Mouse (Mus musculus) urinary bladder, postnatal 10 days (tissue): ENCODE data around the gene Rreb1.

Experiments used
- DNase-seq: peaks from one replicate; pipeline ENCODE4 v3.0.0; 2022; ENCODE audit warnings: low spot score

The Rreb1 gene

GRCm38 (mm10) chr13:37876836-37877235 is 98.6 kb downstream of the Rreb1 start:
- DNase-seq = no peak

DNA sequence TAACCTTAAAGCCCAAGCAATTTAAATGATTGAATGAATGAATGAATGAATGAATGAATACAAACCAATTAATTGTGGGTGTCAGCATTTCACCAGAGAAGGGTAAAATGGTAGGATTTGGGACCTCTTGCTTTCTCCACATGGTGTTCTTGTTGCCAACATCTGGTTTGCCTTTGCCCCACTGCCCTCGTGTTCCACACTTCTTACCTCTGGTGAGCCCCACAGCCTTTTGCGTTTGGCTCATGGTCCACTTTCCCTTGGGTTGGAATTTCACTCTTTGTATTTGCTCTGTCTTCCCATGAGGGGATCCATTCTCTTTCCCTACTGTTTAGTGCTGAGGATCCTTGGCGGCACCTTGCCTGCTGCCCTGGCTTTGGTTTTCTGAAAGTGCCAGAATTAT is 99.0 kb downstream of the Rreb1 start:
- no peak for DNase-seq

DNA sequence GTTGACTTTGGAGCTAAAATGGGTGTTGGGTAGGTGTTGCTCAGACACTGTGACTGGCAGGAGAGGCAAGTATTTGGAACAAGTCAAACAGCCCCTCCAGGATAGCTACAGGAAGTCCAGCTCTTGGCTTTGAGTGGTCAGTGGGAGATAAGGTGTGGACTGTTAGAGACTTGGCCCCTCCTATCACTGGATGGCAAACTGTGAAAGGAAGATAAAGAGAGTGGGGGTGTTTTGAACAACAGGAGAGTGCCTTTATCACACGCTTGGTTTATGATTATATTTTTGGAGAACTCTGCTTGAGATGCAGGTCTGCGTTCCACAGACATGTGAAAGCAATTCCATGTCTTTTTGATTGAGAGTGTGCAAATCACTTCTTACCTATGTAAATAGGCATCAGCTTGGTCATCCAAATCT is 100.7 kb downstream of the Rreb1 start:
- no peak for DNase-seq

DNA sequence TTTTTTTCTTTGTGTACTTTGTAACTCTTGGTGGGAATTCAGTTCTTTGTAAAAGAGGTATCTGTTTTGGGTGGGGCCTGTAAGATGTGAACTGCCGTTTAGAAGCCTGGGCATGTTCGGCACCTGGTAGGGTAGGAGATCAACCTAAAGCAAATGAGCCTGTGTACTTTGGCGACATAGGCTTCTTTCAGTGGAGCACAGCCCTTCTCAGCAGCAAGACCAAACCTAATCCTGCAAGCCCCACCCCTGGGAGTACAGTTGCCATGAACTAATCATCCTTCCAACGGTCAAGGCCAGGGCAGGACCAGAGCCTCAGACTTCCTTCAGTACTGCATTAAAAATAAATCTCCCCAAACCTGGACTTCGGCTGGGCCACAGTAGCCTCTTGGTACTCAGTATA is 101.4 kb downstream of the Rreb1 start:
- DNase-seq = no peak

GRCm38 (mm10) chr13:37880035-37880434 is 101.8 kb downstream of the Rreb1 start:
- no peak for DNase-seq

- DNase-seq = no peak
These were observed 102.5 kb downstream of the Rreb1 start for GRCm38 (mm10) chr13:37880581-37881130.

DNA sequence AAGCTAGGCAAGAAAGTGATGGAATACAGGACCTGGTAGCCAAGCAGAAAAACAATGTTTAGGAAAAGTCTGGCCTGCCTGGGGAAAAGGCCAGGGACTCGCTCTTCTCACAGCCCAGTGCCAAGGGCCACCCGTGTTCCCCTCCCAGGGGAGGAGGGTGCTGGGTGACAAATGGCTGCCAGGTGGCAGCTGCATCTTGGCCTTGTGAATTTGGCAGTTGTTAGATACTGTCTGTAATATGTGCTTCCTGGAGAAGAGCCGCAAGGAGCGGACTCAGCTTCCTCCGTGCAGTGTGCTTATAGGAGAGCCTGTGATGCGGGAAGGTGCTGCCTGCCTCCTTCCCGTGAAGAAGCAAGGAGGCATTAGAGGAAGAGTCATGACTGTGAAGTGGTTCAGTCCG is 104.3 kb downstream of the Rreb1 start:
- DNase-seq = no peak

- no peak for DNase-seq
These were observed 104.8 kb downstream of the Rreb1 start for GRCm38 (mm10) chr13:37883008-37883407.

- no peak for DNase-seq
These were observed 107.2 kb downstream of the Rreb1 start for GRCm38 (mm10) chr13:37885392-37885791.

DNA sequence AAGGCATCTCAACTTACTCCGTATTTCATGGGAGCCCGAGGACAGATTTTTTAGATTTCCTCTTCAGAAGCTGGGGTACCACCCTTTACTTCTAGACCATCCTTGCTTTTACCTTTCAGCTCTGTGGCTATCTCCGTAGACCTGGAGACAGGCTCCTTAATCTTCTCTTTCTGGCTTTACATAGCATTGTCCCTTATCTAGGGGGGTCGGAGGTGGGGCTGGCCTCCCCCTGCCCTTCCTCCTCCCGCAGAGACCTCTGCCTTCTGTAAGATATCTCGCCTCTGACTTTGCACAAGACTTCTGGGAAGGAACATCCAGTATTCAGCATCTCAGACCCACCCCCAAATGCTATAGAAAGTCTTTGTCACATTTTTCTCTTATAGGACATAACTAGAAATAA is 107.8 kb downstream of the Rreb1 start:
- DNase-seq = no peak

DNA sequence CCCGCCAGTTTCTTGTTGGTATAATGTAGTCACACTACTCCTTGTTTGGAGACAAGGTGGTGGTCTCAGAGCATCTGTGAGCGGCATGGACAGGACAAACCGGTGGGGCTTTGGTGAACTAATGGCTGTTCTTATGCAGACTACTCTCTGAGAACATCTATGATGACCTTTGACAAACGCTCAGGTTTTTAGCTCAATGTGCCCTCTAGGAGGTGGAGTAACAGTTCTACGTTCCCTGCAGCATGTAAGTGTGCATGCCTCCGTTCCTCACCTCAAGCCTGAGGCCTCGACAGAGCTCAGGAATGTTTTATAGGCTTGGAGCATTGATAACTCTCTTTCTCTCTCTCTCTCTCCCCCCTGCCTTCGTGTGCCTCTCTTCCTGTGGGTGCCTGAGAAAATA is 116.6 kb downstream of the Rreb1 start:
- no peak for DNase-seq

DNA sequence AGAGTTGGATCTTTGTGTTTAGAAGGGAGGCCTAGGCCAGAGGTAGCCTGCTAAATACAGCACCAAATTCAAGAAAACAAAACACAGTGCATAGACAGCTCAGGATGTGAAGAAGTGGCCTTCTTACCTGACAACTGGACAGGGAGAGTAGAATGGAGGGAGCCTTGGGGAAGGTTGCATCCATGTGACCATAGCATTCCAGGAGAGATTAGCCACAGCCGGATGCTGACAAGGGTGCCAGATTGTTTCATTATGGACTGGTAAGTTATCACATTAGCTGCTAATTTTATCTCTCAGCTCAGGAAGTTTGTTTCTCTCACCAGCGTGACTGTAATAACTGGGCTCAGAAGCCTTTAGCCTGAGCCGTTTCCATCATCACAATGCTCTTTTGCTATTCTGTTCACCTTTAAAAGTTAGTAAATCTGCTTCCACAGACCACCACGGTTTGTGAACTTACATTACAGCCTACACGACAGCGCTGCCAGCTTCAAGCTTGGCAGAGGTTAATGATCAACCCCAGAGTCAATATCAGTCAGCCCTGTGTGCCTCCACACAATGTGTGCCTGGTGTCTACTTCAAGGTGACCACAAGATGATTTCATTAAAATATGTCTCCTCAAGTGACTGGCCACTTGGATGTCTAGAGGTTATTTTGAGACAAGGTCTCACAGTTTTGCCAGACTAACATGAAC is 117.5 kb downstream of the Rreb1 start:
- DNase-seq = no peak

DNA sequence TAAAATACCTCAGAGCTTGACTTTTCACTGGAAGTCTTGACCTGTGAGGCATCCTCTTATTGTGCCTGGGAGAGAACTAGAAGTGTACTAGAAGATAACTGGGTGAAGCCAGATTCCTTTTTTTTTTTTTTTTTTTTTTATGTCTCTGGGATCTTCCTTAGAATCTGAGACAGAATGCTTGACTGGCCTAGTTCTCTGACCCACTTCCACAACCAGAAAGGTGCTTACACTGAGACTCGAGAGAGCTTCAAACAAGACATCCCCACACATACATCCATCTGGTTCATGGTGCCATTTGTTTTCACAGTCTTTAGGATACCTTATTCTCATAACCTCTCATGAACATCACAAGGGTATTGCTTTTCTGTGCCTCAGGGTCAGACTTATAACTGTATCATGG is 118.2 kb downstream of the Rreb1 start:
- no peak for DNase-seq

- no peak for DNase-seq
These were observed 120.6 kb downstream of the Rreb1 start for GRCm38 (mm10) chr13:37898772-37899171.

DNA sequence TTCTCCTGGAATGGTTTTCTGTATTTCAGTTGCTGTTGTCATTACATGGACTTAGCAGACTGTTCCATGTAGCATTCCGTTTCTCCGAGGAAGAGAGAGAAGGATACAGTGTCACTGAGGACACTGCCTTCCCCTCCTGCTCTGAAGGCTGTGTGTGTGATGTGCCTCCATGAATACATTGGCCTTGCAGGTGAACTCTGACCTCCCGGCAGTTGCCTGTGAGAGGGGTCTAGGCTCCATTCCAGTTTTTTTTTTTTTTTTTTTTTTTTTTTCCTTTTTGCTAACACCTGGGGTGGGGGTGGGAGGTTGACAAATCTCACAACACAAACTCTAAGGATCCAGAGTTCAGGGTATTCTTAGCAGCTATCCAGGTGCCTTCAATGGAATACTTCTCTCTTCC is 124.8 kb downstream of the Rreb1 start:
- DNase-seq = no peak

- DNase-seq = no peak
These were observed 125.3 kb downstream of the Rreb1 start for GRCm38 (mm10) chr13:37903476-37903875.

GRCm38 (mm10) chr13:37904436-37904835 is 126.2 kb downstream of the Rreb1 start:
- no peak for DNase-seq

- no peak for DNase-seq
These were observed 129.9 kb downstream of the Rreb1 start for GRCm38 (mm10) chr13:37908061-37908460.

GRCm38 (mm10) chr13:37908493-37908892 is 130.3 kb downstream of the Rreb1 start:
- DNase-seq = no peak

DNA sequence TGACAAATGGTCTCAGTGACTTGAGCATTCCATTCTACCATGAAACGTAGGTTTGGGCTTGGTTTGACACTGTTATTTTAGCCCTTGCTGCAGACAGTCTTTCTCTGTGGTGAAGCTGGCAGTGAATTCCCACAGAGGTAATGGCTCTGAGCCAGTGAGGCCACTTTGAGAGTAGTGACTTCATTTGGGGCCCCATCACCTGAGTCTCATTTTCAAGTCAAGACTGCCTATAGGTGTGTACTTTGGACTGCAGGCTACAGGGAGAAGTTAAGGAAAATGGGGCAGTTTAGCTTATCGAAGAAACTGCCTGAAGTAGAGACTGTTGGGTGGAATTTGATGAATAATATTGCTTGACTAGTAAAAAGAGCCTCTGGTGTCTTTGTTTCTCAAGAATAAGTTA is 131.0 kb downstream of the Rreb1 start:
- DNase-seq = no peak

- DNase-seq = no peak
These were observed 133.8 kb downstream of the Rreb1 start for GRCm38 (mm10) chr13:37912011-37912410.

DNA sequence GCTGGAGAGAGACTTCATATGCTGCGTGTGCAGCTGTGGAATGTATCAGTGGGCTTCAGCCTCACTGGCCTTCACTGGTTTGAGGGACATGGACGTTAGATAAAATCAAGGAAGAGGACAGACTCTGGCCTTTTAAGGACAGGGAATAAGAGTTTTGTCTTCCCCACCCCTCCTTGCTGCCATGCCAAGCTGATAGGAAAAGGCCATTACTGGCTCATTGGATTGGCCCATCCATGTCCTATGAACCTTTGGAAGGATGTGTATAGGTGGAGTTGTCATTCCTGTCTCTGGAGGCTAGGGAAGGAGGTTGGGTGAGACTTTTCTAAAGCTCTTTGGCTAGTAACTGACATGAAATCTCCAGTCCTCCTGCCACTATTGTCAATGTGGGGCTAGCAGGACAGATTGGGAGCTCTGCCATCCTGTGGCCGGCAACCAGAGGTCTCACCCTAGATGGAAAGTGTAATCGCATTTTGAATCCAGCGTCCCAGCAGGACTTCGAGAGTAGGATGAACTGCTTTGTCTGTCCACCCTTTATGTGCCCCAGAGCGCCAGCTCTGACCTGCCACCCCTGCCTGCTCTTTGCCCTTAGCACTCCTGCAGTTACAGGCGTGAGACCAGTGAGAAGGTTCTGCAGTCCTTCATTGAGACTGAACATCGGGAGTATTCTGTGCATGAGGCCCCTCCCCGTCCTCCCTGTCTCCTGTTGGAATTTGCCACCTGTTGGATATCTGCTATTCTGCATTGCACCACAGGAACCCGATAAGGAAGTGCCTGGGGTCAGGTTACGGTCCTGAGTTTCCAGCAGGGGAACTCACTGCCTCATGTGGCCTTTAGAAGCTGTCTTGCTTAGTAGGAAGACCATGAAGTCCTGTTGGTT is 134.6 kb downstream of the Rreb1 start:
- no peak for DNase-seq

DNA sequence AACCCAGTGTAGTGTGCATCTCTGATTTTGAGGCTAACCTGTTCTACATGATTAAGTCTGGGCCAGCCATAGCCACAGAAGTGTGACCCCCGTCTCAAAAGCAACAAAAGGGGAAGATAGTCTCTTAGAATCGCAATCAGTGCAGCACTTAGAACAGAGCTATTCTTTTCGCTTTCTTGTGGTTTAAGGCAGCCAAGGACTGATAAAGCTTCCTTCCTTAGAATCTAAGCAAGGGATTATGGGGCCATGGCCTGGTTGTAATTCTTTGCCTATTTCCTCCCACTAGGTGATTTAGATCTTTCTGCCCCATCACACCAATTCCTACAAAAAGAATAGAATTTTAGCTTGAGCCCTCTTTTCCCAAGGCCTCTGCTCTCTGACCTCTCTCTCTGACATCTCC is 135.8 kb downstream of the Rreb1 start:
- no peak for DNase-seq
